Mouse (Mus musculus) kidney, adult 18-20 months (tissue): Measurements from ENCODE around the gene Frmd4a.
"Not testable (repeated sequence)": the region's sequence is repeated elsewhere in the genome, so short reads cannot be mapped to it uniquely, and the experiment has no call there.

ENCODE experiments used
- DNase-seq: peaks from one replicate; pipeline ENCODE4 v3.0.0; 2021

Frmd4a gene

GRCm38 (mm10) chr2:4223316-4223715, 205.8 kb downstream of the Frmd4a start:
- DNase-seq = no peak

DNA sequence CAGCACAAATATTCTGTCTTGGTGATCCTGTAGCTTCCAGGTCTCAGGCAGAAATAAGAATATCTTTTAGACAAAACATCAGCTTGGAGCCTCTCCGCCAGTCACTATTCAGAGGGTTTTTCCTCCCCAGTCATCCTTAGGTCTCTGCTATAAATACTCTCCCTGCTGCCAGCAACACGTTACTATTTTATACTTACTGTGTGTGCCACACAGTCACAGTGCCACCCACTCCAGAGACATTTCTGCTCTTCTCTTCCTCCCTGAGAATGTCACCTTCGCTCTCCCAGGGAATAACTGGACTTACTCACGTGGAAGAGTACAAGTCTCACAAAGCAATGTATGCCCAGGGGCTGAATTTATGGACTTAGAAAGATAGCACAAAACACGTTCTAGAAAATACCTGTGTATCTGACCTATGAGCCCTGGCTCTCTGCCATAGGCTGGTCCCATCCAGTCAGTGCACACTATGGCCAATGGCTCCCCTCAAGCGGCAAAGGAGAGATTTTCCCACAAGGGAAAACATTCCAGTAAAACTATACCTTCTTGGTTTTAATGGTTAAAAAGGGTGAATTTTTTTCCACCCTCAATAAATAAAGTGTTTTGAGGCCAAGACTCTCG, 209.5 kb downstream of the Frmd4a start:
- no peak for DNase-seq

DNA sequence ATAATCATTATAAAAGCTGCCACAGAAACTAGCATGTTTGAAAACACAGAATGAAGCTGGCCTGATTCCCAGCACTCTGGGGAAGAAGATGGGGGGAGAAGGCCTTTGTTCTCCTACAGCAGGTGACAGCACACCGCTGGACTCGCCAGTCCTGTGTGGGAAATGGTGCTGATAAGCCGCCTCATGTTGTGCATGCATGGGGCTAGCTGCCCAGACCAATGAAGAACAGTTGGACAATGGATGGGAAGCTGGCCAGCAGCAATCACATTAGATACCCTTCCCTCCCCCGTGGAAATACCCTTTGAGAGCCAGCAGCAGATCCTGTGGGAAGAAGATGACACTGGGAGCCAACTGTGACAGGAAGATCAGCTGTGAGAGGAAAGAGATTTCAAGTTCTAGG, 210.0 kb downstream of the Frmd4a start:
- DNase-seq = no peak

DNA sequence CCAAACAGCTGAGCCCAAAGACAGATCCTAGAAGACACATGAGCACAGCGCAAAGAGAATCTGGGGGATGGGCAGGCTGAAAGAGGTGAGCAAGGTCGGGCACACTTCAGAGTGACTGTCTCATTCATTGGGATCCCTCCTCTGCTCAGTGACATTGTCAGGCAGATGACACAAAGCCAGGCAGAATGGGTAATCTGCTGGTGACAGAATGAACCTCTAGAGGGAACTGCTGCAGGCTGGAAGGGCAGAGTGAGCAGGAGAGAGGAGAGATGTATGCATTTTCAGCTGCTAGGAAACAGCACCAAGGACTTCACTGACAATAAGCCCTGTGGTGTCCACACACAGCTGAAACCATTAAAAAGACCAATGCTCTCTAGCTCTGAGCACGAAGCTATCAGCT, 211.0 kb downstream of the Frmd4a start:
- no peak for DNase-seq

GRCm38 (mm10) chr2:4232335-4232734, 214.8 kb downstream of the Frmd4a start:
- DNase-seq = no peak

GRCm38 (mm10) chr2:4232761-4233322, 215.3 kb downstream of the Frmd4a start:
- no peak for DNase-seq

DNA sequence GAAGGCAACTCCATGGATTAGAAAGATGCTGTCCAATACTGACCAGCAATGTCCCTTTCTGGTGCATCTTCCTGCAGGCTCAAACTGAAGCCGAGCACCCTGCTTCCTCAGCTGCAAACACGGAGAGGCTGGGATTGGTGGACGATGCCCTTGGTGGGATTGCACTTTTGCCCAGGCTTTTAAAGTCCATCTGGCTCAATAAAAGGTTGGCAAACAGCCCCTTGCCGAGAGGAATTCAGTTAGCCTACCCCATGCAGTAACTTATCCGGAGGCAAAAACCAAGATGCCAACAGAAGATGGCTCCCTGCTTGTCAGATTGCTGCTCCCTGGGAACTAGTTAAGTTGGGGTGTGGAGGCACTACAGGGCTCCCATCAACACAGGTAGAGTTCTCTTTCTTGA, 220.2 kb downstream of the Frmd4a start:
- no peak for DNase-seq

DNA sequence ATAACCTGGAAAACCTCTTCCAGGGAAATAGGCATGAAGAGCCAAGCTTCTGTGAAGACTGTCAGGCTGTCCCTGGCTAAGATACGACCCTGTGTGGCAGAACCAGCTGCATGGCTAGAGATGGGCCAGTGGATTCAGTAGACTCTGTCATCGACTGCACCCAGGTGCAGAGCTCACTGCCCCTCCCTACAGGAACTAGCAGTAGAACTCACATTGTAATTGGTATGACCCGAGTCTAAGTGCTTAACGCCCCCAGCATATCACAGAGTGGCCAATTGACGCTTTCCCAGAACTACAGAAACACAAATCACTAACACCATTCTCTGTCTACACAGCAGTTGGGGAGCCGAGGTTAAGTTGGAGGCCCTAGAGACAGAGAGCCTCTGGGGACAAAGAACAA, 232.2 kb downstream of the Frmd4a start:
- no peak for DNase-seq

DNA sequence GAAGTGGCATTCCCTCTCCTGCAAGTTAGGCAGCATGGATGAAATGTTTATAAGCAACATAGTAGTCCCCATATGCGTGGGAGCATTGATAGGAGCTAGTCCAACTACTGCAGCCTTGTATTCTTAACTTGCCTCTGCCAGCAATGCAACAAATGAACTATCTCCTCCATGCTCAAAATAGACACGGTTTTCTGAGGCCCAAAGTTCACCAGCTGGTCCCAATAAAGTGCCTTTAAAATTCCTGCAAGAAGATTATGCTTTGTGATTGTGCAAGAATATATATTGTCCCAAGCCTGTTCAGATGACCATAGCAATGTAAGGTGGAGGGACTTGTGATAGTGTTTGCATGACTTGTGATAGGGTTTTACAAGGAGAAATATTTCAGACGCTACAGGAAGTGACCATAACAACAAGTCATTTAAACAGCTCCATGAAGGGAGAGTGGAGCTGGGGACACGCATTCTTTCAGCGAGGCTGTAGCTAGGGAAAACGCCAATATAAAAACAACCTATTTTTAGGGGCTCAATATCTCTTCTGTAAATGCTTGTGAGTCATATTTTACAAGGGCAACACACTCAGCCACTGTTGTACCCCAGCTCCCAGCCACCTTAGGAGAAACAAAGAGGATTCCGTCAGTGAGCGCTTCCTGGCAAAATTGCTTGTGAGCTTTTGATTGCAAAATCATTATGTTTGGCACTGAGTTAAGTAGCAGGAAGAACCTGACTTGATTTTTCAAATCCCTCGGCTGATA, 235.2 kb downstream of the Frmd4a start:
- DNase-seq = no peak

GRCm38 (mm10) chr2:4253348-4253747, 235.8 kb downstream of the Frmd4a start:
- DNase-seq = no peak

DNA sequence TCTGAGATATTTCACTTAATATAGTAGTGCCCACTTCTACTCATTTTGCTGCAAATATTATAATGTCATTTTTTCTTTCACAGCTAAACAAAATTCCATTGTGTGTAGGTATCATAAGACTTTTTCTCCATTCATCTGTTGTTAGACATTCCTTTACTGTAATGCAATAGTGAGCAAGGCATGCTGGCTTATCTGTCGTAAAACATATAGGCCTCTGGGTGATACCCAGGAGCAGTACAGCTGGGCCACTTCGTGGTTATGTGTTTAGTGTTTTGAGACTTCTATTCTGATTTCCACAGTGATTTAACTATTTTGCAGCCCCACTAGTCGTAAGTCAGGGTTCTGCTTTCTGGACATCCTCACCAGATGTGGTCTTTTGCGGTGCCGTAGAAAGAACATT, 236.6 kb downstream of the Frmd4a start:
- DNase-seq = no peak

GRCm38 (mm10) chr2:4256242-4256641, 238.7 kb downstream of the Frmd4a start:
- no peak for DNase-seq

GRCm38 (mm10) chr2:4257604-4258003, 240.1 kb downstream of the Frmd4a start:
- DNase-seq = no peak

- not testable (repeated sequence) for DNase-seq
These were observed 241.3 kb downstream of the Frmd4a start for GRCm38 (mm10) chr2:4258803-4259202.

DNA sequence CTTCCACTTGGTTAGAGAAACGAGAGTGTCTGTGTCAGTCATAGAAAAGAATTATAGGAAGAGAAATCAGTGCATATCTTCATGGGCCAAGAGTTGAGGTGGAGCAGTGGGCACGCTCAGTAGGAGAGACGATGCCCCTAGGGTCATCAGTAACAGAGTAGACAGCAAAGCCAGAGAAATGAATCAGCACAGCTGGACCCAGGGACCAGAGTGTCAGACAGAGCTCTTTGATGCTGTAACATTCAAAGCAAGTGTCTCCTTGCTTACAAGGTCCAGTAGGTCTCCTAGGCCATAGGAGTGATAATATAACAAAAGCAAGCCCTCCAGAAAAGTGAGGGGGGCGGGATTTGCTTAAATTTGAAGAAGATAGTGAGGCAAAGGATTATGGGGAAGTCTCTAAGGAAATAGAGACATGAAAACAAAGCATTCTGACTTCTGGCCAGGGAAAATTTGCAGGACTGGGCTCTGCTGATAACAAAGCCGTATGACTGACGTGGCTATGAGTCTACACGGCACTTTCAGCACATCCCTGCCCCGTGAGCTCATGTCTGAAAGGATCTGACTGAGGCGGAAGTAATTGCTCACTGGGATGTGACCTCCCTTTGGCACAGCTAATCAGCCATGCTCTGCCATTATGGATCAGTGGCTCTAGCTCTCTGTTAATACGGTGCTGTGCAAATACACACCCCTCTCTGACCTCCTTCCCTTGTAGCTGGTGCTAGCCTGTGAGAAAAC, 243.0 kb downstream of the Frmd4a start:
- no peak for DNase-seq

DNA sequence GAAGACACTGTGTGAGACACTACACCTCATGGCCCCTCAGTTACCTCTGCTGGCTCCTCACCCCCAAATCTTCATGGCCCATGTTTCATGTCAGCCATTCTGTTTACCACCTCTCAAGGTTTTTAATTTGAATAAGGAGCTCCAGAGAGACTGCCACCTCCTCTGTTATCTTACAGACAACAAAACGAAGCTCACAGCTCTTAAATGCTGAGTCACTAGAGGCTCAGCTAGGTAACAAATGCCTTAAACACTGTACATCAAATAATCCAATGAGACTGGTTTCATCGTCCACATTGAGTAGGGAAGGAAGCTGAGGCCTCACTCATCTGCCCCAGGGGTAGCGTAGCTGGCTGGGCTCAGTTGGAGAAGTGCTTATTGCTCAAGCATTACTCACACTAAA, 245.2 kb downstream of the Frmd4a start:
- DNase-seq = no peak

DNA sequence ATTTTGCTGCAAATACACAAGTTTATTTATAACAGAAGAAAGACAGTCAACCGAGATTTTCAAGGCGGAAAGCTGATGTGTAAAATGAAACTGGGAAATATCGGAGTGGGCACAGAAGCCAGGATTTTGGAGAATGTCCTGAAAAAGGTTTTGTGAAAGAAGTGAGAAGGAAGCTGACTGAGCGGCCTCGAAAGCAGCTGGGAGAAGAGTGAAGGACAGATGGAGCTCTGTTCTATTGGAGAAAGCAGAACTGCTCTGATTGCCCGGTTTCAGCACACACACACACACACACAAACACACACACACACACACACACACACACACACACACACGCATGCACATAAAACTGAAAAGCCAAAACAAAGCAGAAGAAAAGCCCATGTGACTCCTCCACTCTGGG, 249.9 kb downstream of the Frmd4a start:
- no peak for DNase-seq

DNA sequence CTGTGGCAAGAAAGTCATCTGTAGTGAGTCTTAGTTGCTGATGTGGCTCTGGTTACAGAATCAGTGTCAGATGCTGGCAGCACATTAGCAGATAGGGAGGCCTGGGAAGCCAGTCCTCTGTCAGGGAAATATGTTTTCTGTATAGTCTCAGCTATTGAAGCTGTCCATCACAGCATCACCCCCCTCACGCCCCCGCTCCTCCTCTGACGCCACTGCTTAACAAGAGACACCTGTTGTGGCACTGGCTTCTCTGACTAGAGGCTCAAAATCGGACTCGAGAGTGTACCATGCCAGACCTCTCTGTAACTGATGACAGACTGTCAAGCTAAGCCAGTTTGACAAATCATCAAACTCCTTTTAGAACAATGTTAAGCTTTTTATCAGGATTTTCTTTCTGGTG, 265.3 kb downstream of the Frmd4a start:
- DNase-seq = no peak

DNA sequence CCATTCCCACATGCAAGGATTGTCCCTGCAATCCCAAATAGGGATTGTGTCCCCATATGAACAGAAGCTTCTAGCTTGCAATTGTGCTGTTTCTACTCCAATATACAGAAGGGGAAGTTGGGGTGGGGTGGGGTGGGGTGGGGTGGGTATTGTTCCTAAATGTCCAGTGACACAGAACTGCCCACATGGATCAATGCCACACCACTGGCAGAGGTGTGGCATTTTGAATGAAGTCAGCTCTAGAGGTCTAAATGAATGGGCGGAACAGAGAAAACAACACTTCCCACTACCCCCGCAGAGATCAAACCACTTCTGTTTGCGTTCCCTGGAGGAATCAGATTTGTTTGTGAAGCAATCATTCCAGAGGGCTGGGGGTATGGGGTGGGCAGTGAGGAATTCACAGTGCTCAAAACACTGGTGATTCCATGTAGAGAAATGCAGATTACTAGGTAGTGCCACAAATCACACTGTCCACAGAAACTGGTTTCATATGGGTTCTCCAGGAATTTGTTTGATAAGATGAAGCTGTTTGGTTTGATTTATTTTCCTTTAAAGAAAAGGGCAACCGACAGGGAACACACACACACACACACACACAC, 268.3 kb downstream of the Frmd4a start:
- no peak for DNase-seq

DNA sequence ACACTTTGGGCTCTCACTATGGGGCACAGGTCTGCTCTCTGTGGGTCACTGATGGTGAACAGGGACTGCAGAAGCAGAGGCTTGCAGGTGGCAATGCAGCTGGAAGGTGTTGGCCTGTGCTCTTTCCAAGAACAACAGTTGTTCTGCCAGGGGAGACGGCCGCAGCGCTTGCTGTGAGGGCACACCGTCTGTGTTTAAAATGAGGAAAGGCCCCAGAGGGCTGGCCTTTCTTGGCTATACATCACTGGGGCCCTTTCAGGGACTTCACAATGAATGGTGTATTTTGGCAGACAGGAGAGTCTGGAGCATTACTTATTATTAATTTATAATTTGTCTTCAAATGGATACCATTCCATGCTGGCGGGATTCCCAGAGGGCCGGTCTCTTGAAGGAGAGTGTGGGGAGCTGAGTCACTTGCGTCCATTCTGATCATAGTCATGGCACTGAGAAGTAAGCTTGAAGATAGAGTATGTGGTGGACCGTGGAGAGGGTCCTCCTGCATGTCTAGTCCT, 268.9 kb downstream of the Frmd4a start:
- DNase-seq = no peak

DNA sequence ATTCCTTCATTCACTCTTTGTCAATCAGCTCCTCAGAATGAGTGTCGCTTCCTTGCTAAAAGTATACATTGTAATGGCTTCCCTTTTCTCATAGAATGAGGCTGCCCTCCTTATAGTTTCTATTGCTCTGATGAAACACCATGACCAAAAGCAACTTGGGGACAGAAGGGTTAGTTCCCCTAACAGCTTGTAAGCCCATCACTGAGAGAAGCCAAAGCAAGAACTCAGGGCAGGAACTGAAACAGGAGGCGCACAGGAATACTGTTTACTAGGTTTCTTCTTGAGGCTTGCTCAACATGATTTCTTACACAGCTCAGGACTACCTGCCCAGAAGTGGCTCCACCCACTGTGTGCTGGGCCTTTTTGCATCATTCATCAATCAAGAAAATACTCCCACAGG, 273.0 kb downstream of the Frmd4a start:
- DNase-seq = no peak

DNA sequence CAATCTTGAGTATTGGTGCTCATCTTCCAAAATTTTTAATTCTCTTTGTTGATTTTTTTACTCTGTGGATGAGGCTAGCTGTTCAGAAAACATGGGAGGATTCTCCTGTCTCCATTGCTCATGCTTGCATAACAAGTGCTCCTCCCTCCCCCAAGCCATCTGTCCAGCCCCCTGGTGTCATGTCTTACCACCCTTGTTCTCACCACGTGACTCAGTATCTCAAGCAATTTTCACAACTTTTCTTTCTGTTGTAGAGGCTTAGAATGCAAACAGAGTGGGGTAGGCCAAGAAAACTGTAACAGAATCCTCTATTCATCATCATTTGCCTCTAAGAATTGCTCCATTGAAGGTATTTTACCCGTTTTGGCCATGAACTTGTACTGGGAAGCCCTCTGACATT, 273.6 kb downstream of the Frmd4a start:
- no peak for DNase-seq

DNA sequence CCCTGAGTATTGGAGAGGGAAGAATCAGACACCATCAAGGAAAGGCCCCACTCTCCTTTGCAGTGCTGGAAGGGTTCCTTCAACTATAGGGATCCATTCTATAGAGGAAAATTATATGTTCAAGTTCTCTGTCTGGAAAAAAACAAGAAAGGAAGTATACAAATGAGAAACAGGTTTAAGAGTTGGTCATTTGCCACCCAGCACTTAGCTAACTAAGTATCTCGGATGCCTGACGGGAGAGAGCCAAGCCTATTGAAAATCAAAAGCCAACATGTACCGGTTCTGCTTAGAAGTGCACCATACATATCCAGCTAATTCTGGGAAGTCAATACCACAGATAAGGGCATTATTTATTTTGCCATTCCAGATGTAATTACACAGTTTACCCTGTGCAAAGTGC, 274.2 kb downstream of the Frmd4a start:
- DNase-seq = no peak
